Mouse (Mus musculus): Measurements from ENCODE around the gene Dph2. TPM values are rescaled to one million over a fixed set of nuclear protein-coding genes. Genes with fewer than 3 reads are reported as not detected.

Gene Dph2
- polyA plus RNA-seq, 1 experiment: 8.0 TPM

DNA sequence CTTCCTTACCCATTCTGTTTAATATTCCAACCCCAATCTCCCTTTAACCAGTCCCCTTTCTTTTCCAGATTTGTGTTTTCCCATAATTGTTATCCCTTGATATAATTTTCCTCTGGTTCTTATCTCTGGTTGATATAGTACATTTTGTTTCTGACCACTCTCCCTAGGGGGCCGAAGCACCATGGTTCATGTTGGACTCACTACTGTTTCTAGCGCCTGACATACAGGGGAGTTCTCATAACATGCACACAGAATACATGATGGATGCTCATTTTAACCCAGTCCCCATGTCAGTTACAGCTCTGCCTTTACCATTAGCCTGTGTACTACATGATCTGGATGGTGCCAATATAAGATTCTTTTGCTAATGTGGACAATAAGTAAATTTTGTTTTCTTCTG is 3.9 kb downstream of the Dph2 start:
- TF ChIP-seq EP300 (IDR thresholded peaks at IDR 0.05; ENCODE audit: insufficient read depth, low read depth, low read length): no peak
- H3K4me3 ChIP-seq (ENCODE audit: low read depth, low read length): no peak overlapping the region
- H3K9ac ChIP-seq (ENCODE audit: low read depth, poor library complexity, severe bottlenecking): no peak overlapping the region
- H3K27me3 ChIP-seq (ENCODE audit: control insufficient read depth, insufficient read depth, low read length, poor library complexity, severe bottlenecking): no peaks in the 10 kb centered on the region
- no peak overlapping the region for H3K27ac ChIP-seq (ENCODE audit: insufficient read depth, low read length)
- peaks cover 2% of the 10 kb centered on the region for H3K4me1 ChIP-seq (ENCODE audit: control insufficient read depth, insufficient read depth, low read length)
- H3K36me3 ChIP-seq (ENCODE audit: control insufficient read depth, insufficient read depth, low read length, poor library complexity, severe bottlenecking): peaks cover 23% of the 10 kb centered on the region
- H3K9me3 ChIP-seq (replicated peaks; ENCODE audit: control insufficient read depth, insufficient read depth, low read length, poor library complexity, severe bottlenecking): no peaks in the 10 kb centered on the region

- peak within 1 kb of the TSS; percentile 74 for H3K4me3 ChIP-seq (ENCODE audit: low read depth, low read length)
- peaks cover 2% of the 10 kb centered on the region for H3K4me1 ChIP-seq (ENCODE audit: control insufficient read depth, insufficient read depth, low read length)
- no peaks in the 10 kb centered on the region for H3K27me3 ChIP-seq (ENCODE audit: control insufficient read depth, insufficient read depth, low read length, poor library complexity, severe bottlenecking)
- H3K36me3 ChIP-seq (ENCODE audit: control insufficient read depth, insufficient read depth, low read length, poor library complexity, severe bottlenecking): peaks cover 23% of the 10 kb centered on the region
- H3K9ac ChIP-seq (ENCODE audit: low read depth, poor library complexity, severe bottlenecking): peak within 1 kb of the TSS; percentile 77
- no peaks in the 10 kb centered on the region for H3K9me3 ChIP-seq (replicated peaks; ENCODE audit: control insufficient read depth, insufficient read depth, low read length, poor library complexity, severe bottlenecking)
- TF ChIP-seq CTCF (IDR thresholded peaks at IDR 0.05; ENCODE audit: low read depth, low read length) (no peak), POLR2A (IDR thresholded peaks at IDR 0.05; ENCODE audit: insufficient read depth, low read length) (peak; percentile 53), EP300 (IDR thresholded peaks at IDR 0.05; ENCODE audit: insufficient read depth, low read depth, low read length) (no peak)
- no peak within 1 kb of the TSS for H3K27ac ChIP-seq (ENCODE audit: insufficient read depth, low read length)
Measured at GRCm38 (mm10) chr4:117887133-117887532, 4.7 kb downstream of the Dph2 start, which contains the start of gene Atp6v0b. TSS of gene Atp6v0b (minus strand) at chr4:117887333.

GRCm38 (mm10) chr4:117886644-117887043 is 5.2 kb downstream of the Dph2 start:
- Histone ChIP-seq H3K27me3 (ENCODE audit: control insufficient read depth, insufficient read depth, low read length, poor library complexity, severe bottlenecking) (no peaks in the 10 kb centered on the region), H3K27ac (ENCODE audit: insufficient read depth, low read length) (no peak overlapping the region), H3K4me1 (ENCODE audit: control insufficient read depth, insufficient read depth, low read length) (peaks cover 2% of the 10 kb centered on the region), H3K36me3 (ENCODE audit: control insufficient read depth, insufficient read depth, low read length, poor library complexity, severe bottlenecking) (peaks cover 23% of the 10 kb centered on the region), H3K9me3 (replicated peaks; ENCODE audit: control insufficient read depth, insufficient read depth, low read length, poor library complexity, severe bottlenecking) (no peaks in the 10 kb centered on the region), H3K9ac (ENCODE audit: low read depth, poor library complexity, severe bottlenecking) (peak overlapping the region; percentile 77), H3K4me3 (ENCODE audit: low read depth, low read length) (peak overlapping the region; percentile 74)
- TF ChIP-seq POLR2A (IDR thresholded peaks at IDR 0.05; ENCODE audit: insufficient read depth, low read length) (no peak), CTCF (IDR thresholded peaks at IDR 0.05; ENCODE audit: low read depth, low read length) (no peak), EP300 (IDR thresholded peaks at IDR 0.05; ENCODE audit: insufficient read depth, low read depth, low read length) (no peak)

GRCm38 (mm10) chr4:117885994-117886393 is 5.8 kb downstream of the Dph2 start:
- peak overlapping the region; percentile 74 for H3K4me3 ChIP-seq (ENCODE audit: low read depth, low read length)
- 0 out of 2 replicates have a peak overlapping the region, but pooled peaks have one; percentile 77 for H3K9ac ChIP-seq (ENCODE audit: low read depth, poor library complexity, severe bottlenecking)
- H3K27ac ChIP-seq (ENCODE audit: insufficient read depth, low read length): no peak overlapping the region
- H3K9me3 ChIP-seq (replicated peaks; ENCODE audit: control insufficient read depth, insufficient read depth, low read length, poor library complexity, severe bottlenecking): no peaks in the 10 kb centered on the region
- H3K4me1 ChIP-seq (ENCODE audit: control insufficient read depth, insufficient read depth, low read length): peaks cover under 1% of the 10 kb centered on the region
- no peaks in the 10 kb centered on the region for H3K27me3 ChIP-seq (ENCODE audit: control insufficient read depth, insufficient read depth, low read length, poor library complexity, severe bottlenecking)
- H3K36me3 ChIP-seq (ENCODE audit: control insufficient read depth, insufficient read depth, low read length, poor library complexity, severe bottlenecking): peaks cover 23% of the 10 kb centered on the region
- TF ChIP-seq CTCF (IDR thresholded peaks at IDR 0.05; ENCODE audit: low read depth, low read length): no peak
- TF ChIP-seq EP300 (IDR thresholded peaks at IDR 0.05; ENCODE audit: insufficient read depth, low read depth, low read length): no peak

- no peak for TF ChIP-seq EP300 (IDR thresholded peaks at IDR 0.05; ENCODE audit: insufficient read depth, low read depth, low read length)
- TF ChIP-seq POLR2A (IDR thresholded peaks at IDR 0.05; ENCODE audit: insufficient read depth, low read length): no peak
- TF ChIP-seq CTCF (IDR thresholded peaks at IDR 0.05; ENCODE audit: low read depth, low read length): no peak
- H3K36me3 ChIP-seq (ENCODE audit: control insufficient read depth, insufficient read depth, low read length, poor library complexity, severe bottlenecking): peaks cover 20% of the 10 kb centered on the region
- no peak overlapping the region for H3K27ac ChIP-seq (ENCODE audit: insufficient read depth, low read length)
- H3K4me1 ChIP-seq (ENCODE audit: control insufficient read depth, insufficient read depth, low read length): no peaks in the 10 kb centered on the region
- no peaks in the 10 kb centered on the region for H3K27me3 ChIP-seq (ENCODE audit: control insufficient read depth, insufficient read depth, low read length, poor library complexity, severe bottlenecking)
- H3K9ac ChIP-seq (ENCODE audit: low read depth, poor library complexity, severe bottlenecking): no peak overlapping the region
- no peak overlapping the region for H3K4me3 ChIP-seq (ENCODE audit: low read depth, low read length)
- H3K9me3 ChIP-seq (replicated peaks; ENCODE audit: control insufficient read depth, insufficient read depth, low read length, poor library complexity, severe bottlenecking): no peaks in the 10 kb centered on the region
Measured at GRCm38 (mm10) chr4:117885093-117885492, 6.7 kb downstream of the Dph2 start.

DNA sequence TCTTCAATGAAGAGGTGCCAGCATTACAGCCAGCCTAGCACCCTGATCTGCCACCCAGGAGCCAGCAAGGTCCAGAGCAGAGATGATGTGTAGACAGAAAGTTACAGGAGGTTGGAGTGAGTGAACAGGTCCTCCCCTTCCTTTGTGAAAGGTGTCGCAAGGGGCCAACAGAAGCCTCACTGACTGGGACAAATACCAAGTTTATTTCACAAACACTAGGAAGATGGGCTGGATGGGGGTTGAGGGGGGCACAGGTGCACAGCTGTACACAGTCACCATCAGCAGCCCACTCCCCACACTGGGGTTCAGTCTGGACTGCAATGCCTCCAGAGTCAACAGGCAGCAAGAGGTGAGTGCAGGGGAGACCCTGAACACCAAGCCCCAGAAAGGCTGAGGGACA is 7.7 kb downstream of the Dph2 start:
- Histone ChIP-seq H3K27me3 (ENCODE audit: control insufficient read depth, insufficient read depth, low read length, poor library complexity, severe bottlenecking) (no peaks in the 10 kb centered on the region), H3K4me3 (ENCODE audit: low read depth, low read length) (no peak overlapping the region), H3K9ac (ENCODE audit: low read depth, poor library complexity, severe bottlenecking) (no peak overlapping the region), H3K4me1 (ENCODE audit: control insufficient read depth, insufficient read depth, low read length) (no peaks in the 10 kb centered on the region), H3K27ac (ENCODE audit: insufficient read depth, low read length) (no peak overlapping the region), H3K9me3 (replicated peaks; ENCODE audit: control insufficient read depth, insufficient read depth, low read length, poor library complexity, severe bottlenecking) (no peaks in the 10 kb centered on the region), H3K36me3 (ENCODE audit: control insufficient read depth, insufficient read depth, low read length, poor library complexity, severe bottlenecking) (peaks cover 15% of the 10 kb centered on the region)
- TF ChIP-seq CTCF (IDR thresholded peaks at IDR 0.05; ENCODE audit: low read depth, low read length) (no peak), POLR2A (IDR thresholded peaks at IDR 0.05; ENCODE audit: insufficient read depth, low read length) (no peak), EP300 (IDR thresholded peaks at IDR 0.05; ENCODE audit: insufficient read depth, low read depth, low read length) (no peak)

All from ES-Bruce4 (cell line).